Mouse (Mus musculus) thymus, adult 2 months (tissue): ENCODE results near the gene Arhgef6.

Experiments
- CTCF ChIP-seq: fragments of 200-500 bp; IDR thresholded peaks from 2 replicates; pipeline ENCODE4 v1.5.1; 2012; ENCODE audit warnings: mild to moderate bottlenecking, control low read depth, low read length, moderate library complexity, borderline replicate concordance; ENCODE audit not compliant: control insufficient read depth, poor library complexity, insufficient read depth; ENCODE audit errors: extremely low read depth
- POLR2A ChIP-seq: fragments of 200-500 bp; IDR thresholded peaks from 2 replicates; pipeline ENCODE4 v1.6.1; 2012; ENCODE audit warnings: mild to moderate bottlenecking, low read length, control low read depth, moderate library complexity; ENCODE audit not compliant: control insufficient read depth, poor library complexity, insufficient read depth; ENCODE audit errors: extremely low read depth

- TF ChIP-seq POLR2A (no peak), CTCF (no peak)
Observed at GRCm38 (mm10) chrX:57364891-57365569, 26.5 kb upstream of the Arhgef6 start.
